Mouse (Mus musculus) MEL-GATA-1-ER (cell line): ENCODE data around the gene Rps16.

Experiments
- DNase-seq: peaks from one replicate; pipeline ENCODE4 v3.0.0-alpha.2; 2012; ENCODE audit warnings: low read depth; ENCODE audit errors: extremely low read depth

Rps16 gene

DNA sequence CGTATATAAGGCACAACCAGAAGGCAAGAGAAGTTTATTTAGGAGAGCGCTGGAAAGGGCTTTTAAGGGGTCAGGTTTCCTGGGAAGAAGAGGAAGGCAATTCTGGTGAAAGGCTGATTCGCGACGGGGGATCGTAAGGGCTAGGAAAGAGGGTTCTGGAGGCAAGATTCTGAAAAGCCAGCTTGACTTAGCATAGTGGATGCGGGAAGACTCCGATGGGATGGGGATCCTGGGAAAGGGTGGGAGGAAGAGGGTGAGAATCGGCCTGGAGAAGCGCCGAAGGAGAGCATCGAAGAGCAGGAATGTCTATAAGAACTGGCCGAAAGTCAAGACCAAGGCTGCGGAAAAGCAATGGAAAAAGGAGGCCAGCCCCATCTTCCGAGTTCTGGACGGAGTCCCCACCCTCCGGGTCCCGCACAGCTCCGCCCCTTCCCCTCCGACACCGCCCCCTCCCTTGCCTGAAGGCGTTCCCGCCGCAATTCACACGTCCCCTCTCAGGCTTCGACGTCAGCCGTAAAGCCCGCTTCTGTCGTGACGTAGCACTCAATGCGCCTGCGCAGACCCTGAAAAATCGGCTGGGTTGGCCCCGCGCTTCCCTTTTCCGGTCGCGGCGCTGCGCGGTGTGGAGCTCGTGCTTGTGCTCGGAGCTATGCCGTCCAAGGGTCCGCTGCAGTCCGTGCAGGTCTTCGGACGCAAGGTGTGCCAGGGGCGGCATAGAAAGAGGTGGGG lies at the start of gene Rps16:
Gene Rps16, plus strand, starts transcription at position 498 of the 729 bp plus-strand sequence.
- peak; percentile 81 for DNase-seq

GRCm38 (mm10) chr7:28301616-28302433 lies 48.6 kb upstream of the Rps16 start, which contains the start of gene Dll3:
Dll3 (minus strand) TSS chr7:28302238.
- no peak for DNase-seq

- DNase-seq: no peak
These were observed 44.8 kb upstream of the Rps16 start for GRCm38 (mm10) chr7:28305641-28306040.

DNA sequence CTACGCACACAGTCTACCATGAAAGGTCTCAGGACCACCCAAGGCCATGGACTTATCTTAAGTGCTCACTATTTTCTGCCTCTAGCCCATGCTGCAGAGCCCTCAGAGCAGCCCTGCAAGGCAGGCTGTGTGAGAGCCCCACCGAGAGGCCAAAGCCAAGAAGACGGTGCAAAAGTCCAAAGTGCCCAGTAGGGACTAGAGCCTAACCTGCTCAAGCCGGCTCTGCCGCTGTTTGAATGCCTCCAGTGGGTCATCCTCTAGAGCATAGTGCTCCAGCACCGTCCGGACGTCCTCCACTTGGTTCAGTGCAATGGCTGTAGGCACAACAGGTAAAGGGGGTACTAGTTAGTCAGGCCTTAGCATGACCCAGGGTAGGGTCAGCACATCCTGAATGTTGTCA lies 44.2 kb upstream of the Rps16 start:
- DNase-seq: no peak

GRCm38 (mm10) chr7:28309737-28310136 lies 40.7 kb upstream of the Rps16 start:
- no peak for DNase-seq

- DNase-seq: peak; percentile 12
These were observed 39.1 kb upstream of the Rps16 start for GRCm38 (mm10) chr7:28311151-28311925.

DNA sequence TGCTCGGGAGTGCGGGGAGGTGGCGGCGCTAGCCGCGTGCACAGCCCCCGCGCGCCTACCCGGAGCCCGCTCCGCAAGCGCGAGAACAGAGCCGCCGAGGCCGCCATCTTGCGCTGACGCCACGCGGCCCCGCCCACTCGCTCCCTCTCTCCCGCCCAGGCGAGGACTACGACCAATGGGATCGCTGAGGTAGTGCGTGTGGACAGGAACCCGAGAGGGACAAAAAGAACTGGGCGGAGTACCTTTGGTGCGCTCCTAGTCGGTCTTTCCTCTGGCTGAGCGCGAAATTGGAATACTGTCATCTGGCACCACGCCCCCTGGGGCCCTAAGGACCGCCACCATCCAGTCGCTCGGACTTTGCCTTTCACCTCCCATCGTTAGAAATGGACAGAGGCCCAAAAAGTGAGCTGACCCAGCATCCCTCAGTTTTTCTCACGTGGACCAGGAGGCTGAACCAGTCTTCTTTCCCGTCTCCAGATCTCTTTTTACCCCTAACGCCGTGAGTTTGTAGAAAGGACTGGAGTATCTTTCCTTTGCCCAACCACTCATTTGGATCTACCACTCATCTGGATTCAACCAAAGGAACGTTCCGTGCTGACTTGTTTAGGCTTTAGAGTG lies 38.4 kb upstream of the Rps16 start, which contains the start of gene Timm50:
Gene Timm50, minus strand, starts transcription at position 147 of the 618 bp plus-strand sequence.
- peak; percentile 94 for DNase-seq

DNA sequence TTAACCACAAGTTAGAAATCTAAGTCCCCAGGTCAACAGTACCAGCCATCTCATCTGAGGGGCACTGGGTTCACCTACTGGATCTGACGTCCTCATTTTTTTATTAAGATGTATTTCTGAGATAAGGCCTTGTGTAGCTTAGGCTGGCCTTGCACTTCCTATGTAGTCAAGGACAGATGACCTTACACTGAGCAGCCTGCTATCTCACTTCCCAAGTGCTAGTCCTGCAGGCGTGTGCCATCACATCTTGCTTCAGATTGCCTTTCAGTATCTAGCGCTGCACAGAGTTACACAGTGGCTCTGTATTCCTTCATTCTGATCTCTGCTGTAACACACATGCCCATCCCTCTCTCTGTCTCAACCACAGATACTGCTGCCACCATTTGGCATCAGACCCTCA lies 32.4 kb upstream of the Rps16 start:
- DNase-seq: no peak

DNA sequence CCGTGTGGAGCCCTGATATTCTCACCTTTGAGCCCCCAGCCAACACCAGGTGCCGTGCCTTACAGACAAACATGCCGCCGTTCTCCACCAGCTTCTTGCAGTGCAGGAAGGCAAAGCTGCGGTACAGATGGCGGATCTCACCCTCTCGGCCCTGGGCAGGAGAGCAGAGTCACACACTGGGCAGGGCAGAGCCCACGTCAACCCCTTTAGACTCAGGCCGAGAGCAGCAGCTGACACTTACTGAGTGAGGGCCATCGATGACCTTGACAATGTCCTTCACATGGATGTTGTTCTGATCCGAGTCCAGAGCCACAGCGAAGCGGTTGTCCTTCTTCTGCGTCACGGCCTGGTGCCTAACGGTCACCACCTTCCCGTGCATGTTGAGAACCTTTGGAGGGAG lies 31.7 kb upstream of the Rps16 start:
- DNase-seq: no peak

DNA sequence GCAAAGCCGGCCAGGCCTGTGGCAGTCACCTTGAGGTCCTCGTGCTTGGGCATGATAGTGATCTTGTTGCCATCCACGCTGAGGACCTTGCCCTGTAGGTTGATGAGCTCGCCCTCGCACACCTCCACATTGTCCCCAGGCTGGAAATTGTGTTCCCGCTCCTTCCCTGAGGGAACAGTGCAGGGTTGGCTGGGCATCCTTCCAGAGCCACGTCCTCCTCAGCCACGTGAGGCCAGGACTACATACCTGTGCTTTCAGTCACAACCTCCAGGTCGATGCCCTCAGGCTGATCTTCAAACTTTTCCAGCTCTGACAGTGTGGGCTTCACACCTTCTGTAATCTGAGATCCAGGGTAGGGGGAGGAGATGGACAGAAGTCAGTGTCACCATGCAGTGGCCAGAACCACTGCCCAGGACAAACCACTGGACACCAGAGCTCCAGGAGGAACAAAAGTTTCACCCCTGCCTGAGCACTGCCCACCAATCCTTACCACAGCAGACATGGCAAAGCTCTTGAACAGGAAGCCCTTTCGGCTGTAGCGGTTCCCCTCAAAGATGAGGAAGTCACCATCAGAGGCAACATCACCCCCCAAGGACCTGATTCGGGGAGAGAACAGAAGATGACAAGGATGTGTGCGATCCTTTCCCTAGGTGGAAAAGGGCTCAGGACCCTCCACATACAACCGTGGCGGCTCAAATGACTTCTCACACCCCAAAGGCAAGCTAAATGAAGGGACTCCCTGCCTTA lies 28.3 kb upstream of the Rps16 start:
- DNase-seq: peak; percentile 20

DNA sequence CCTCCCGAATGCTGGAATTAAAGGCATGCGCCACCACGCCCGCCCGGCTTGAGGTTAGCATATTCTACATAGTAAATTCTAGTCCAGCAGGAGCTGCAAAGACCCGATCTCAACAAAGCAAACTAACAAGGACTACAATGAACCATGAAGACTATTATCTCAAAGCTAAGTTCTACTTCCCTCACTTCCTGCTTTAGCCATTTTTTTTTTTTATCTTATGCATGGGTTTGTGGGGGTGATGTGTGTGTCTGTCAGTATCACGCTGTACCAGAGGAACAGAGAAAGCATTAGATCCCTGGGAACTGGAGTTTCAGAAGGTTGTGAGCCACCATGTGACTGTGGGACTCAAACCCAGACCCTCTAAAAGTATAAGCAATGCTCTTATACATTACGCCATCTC lies 25.2 kb upstream of the Rps16 start:
- peak; percentile 29 for DNase-seq

DNA sequence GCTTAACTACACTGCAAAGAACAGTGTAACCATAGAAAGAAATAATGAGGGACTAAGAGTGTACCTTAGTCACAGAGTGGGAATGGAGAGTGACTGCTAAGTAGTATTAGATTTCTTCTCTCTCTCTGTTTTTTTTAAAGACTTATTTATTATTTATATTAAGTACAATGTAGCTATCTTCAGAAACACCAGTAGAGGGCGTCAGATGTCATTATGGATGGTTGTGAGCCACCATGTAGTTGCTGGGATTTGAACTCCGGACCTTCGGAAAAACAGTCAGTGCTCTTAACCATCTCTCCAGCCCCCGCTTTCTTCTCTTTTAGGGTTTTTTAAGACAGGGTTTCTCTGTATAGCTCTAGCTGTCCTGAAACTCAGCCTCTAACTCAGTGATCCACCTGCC lies 24.0 kb upstream of the Rps16 start:
- no peak for DNase-seq

- DNase-seq: no peak
These were observed 22.2 kb upstream of the Rps16 start for GRCm38 (mm10) chr7:28328260-28328659.

GRCm38 (mm10) chr7:28334534-28334933 lies 15.9 kb upstream of the Rps16 start:
- no peak for DNase-seq

- no peak for DNase-seq
These were observed 15.0 kb upstream of the Rps16 start for GRCm38 (mm10) chr7:28335471-28335870.

GRCm38 (mm10) chr7:28338108-28338998 lies 12.1 kb upstream of the Rps16 start, which contains the start of gene Supt5:
Supt5 (minus strand) TSS chr7:28338746.
- peak; percentile 95 for DNase-seq

DNA sequence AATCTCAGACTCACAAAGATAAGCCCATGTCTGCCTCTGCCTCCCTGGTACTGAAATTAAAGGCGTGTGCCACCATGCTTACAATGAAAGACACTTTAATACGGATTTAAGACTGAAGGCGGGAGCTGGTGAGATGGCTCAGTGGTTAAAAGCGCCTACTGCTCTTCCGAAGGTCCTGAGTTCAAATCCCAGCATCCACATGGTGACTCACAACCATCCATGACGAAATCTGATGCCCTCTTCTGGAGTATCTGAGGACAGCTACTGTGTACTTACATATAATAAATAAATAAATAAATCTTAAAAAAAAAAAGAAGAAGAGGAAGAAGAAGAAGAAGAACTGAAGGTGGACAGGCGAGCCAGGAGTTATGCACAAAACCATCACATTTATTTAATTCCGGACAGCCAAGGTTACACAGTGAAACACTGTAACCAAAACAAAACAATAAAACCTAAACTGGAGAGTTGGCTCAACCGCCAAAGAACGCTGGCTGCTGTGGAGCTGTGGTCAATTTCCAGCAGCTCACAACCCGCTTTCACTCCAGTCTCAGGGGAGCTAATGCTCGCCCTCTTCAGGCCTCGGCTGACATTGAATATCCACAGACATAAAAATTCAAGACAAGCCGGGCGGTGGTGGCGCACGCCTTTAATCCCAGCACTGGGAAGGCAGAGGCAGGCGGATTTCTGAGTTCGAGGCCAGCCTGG lies 11.1 kb upstream of the Rps16 start:
- DNase-seq: peak; percentile 71

GRCm38 (mm10) chr7:28341381-28341780 lies 9.1 kb upstream of the Rps16 start:
- DNase-seq: no peak

DNA sequence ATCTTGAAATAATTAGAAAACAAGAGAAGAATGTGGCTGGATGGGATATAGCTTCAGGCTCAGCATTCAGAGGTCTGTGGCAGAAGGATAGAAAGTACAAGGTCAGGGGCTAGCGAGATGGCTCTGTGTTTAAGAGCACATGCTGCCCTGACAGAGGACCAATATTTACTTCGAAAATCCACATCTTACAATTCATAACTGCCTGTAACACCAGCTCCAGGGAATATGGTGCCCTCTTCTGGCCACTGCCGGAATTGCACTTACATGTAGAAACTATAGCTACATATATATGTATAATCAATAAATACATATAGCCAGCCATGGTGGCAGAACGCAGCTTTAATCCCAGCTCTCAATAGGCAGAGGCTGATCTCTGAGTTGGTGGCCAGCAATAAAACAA lies 5.8 kb upstream of the Rps16 start:
- peak; percentile 59 for DNase-seq
